Mouse (Mus musculus) lung, embryonic 14.5 days (tissue): ENCODE results near the gene Smc3. TPM values are rescaled to one million over a fixed set of nuclear protein-coding genes. Genes with fewer than 3 reads are reported as not detected.

ENCODE experiments used
- ATAC-seq: fragments of 200-750 bp; cut with Nextera tagmentation; 2 replicates; pipeline ENCODE4 v1.8.0; 2017; ENCODE audit warnings: mild to moderate bottlenecking, moderate TSS enrichment, moderate library complexity; ENCODE audit not compliant: insufficient read depth
- DNase-seq: peaks from one replicate; pipeline ENCODE4 v3.0.0-alpha.2; 2015
- H3K27ac ChIP-seq: fragments of 300-500 bp; sonication (generic); 2 replicates; pipeline ENCODE4 v1.5.1; 2014; ENCODE audit warnings: low read depth, mild to moderate bottlenecking, moderate library complexity
- H3K27me3 ChIP-seq: fragments of 300-500 bp; sonication (generic); 2 replicates; pipeline ENCODE4 v1.6.1; 2014; ENCODE audit warnings: low read length, control low read depth; ENCODE audit not compliant: insufficient read depth
- H3K36me3 ChIP-seq: fragments of 300-500 bp; sonication (generic); 2 replicates; pipeline ENCODE4 v1.6.1; 2014; ENCODE audit warnings: control low read depth; ENCODE audit not compliant: insufficient read depth
- H3K4me1 ChIP-seq: fragments of 300-500 bp; sonication (generic); 2 replicates; pipeline ENCODE4 v1.6.1; 2014; ENCODE audit warnings: antibody characterized with exemption, control low read depth; ENCODE audit not compliant: insufficient read depth
- H3K4me2 ChIP-seq: fragments of 300-500 bp; sonication (generic); 2 replicates; pipeline ENCODE4 v1.6.1; 2014; ENCODE audit warnings: mild to moderate bottlenecking
- H3K4me3 ChIP-seq: fragments of 300-500 bp; sonication (generic); 2 replicates; pipeline ENCODE4 v1.5.1; 2014; ENCODE audit warnings: low read depth, low read length
- H3K9ac ChIP-seq: fragments of 300-500 bp; sonication (generic); 2 replicates; pipeline ENCODE4 v1.6.1; 2014
- H3K9me3 ChIP-seq: fragments of 300-500 bp; sonication (generic); 2 replicates; pipeline ENCODE4 v1.6.1; 2016; ENCODE audit warnings: low read depth, low read length, control low read depth
- CTCF ChIP-seq: IDR thresholded peaks from 2 replicates; pipeline ENCODE4 v1.5.1; 2016; ENCODE audit warnings: antibody characterized with exemption, low read depth
- WGBS: fragments of 180-500 bp; shearing (Covaris S2); extraction: QIAGEN DNeasy Blood & Tissue Kit; methylation state at CpG from one replicate; pipeline ENCODE4 v1.1.7; 2014; 5-methylcytosine and 5-hydroxymethylcytosine counted together
- polyA plus RNA-seq: library from polyadenylated mRNA; unstranded; fragments of >200 nt; fragmentation: Nextera tagmentation; extraction: Ambion mirVana; gene quantifications from 2 replicates; pipeline ENCODE4 v1.2.1, GENCODE M21; 2014

The Smc3 gene
- 75.0 and 76.1 TPM in 2 replicates for polyA plus RNA-seq

- Histone ChIP-seq H3K36me3 (peaks cover 15% of the 10 kb centered on the region), H3K27me3 (no peaks in the 10 kb centered on the region), H3K9ac (peak within 1 kb of the TSS; percentile 97), H3K4me1 (peaks cover 10% of the 10 kb centered on the region), H3K4me3 (peak within 1 kb of the TSS; percentile 99), H3K27ac (peak within 1 kb of the TSS; percentile 94), H3K4me2 (peak within 1 kb of the TSS; percentile 92), H3K9me3 (no peaks in the 10 kb centered on the region)
- DNase-seq (peak; percentile 100), ATAC-seq (peak; percentile 97)
- under 1% methylated on average over 70 of the region's 70 CpGs for WGBS
- TF ChIP-seq CTCF, result peak; percentile 81
Measured at GRCm38 (mm10) chr19:53599757-53600539, at the start of gene Smc3. TSS of gene Smc3 (plus strand) at chr19:53600398.

DNA sequence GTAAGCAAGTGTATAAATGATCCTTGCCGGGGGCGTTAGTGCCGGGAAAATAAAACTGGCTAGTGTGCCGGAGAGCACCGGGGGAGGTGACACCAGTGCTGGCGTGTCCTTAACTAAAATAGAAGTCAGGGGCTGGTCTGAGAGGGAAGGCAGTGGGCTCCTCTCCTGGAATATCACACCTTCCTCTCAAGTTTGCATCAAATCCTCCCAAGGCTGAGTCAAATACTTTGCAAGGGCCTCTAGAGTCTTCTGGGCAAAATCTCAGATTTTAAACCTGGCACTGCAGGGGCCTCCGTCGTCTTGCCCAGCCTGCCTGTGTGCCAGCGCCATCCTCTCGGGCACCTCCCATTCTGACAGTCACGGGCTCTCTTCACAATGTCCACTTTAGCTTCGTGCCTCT, 49.2 kb upstream of the Smc3 start:
- ATAC-seq (no peak), DNase-seq (no peak)
- Histone ChIP-seq H3K4me2 (no peak overlapping the region), H3K9ac (no peak overlapping the region), H3K36me3 (no peaks in the 10 kb centered on the region), H3K4me3 (no peak overlapping the region), H3K27me3 (0 out of 2 replicates have a peak, but pooled peaks cover 4% of the 10 kb centered on the region), H3K4me1 (no peaks in the 10 kb centered on the region), H3K27ac (no peak overlapping the region), H3K9me3 (no peaks in the 10 kb centered on the region)
- TF ChIP-seq CTCF, result no peak
- 59% methylated on average over 12 of the region's 12 CpGs for WGBS

DNA sequence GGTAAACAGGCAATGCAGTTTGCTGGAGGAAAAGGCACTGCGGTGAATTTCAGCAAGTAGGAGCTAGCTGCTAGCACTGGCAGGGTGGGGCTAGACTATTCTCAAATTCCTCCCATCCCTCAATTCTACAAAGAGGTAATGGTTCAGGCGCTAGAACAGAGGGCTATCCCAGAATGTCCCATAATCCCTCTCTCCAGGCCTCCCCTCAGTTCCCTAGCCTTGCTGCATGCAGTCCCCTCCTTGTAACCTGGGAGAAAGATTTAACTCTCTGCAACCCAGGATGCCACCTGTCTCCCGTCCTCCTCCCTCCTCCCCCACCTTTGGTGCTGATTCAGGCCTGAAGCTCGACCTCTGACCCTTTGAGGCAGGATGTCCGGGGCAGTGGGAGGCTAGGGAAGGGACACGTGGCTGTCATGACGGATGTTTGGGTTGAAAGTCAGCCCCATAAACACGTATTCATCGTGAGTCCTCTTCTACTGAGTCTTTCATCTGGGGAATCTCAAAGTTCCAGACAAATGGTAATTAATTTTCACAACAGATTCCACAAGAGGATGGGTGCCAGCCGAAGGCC, 47.9 kb upstream of the Smc3 start:
- H3K27ac ChIP-seq, result no peak overlapping the region
- H3K9me3 ChIP-seq, result no peaks in the 10 kb centered on the region
- H3K27me3 ChIP-seq, result 0 out of 2 replicates have a peak, but pooled peaks cover 4% of the 10 kb centered on the region
- no peak for TF ChIP-seq CTCF
- WGBS, result 25% methylated on average over 10 of the region's 10 CpGs
- no peaks in the 10 kb centered on the region for H3K36me3 ChIP-seq
- H3K4me3 ChIP-seq, result no peak overlapping the region
- H3K9ac ChIP-seq, result no peak overlapping the region
- no peak for ATAC-seq
- H3K4me2 ChIP-seq, result no peak overlapping the region
- no peak for DNase-seq
- H3K4me1 ChIP-seq, result no peaks in the 10 kb centered on the region

- Histone ChIP-seq H3K27ac (no peak overlapping the region), H3K4me3 (no peak overlapping the region), H3K4me2 (no peak overlapping the region), H3K4me1 (no peaks in the 10 kb centered on the region), H3K9me3 (no peaks in the 10 kb centered on the region), H3K9ac (no peak overlapping the region), H3K27me3 (0 out of 2 replicates have a peak, but pooled peaks cover 4% of the 10 kb centered on the region), H3K36me3 (no peaks in the 10 kb centered on the region)
- ATAC-seq, result no peak
- DNase-seq, result peak; percentile 51
- TF ChIP-seq CTCF, result no peak
- WGBS, result 42% methylated on average over 6 of the region's 6 CpGs
Measured at GRCm38 (mm10) chr19:53552795-53553194, 47.4 kb upstream of the Smc3 start.

- ATAC-seq (no peak), DNase-seq (no peak)
- no peak for TF ChIP-seq CTCF
- no peaks in the 10 kb centered on the region for H3K36me3 ChIP-seq
- H3K27me3 ChIP-seq, result no peaks in the 10 kb centered on the region
- 77% methylated on average over 11 of the region's 11 CpGs for WGBS
- H3K4me2 ChIP-seq, result no peak overlapping the region
- no peaks in the 10 kb centered on the region for H3K9me3 ChIP-seq
- H3K4me3 ChIP-seq, result no peak overlapping the region
- no peak overlapping the region for H3K27ac ChIP-seq
- H3K4me1 ChIP-seq, result no peaks in the 10 kb centered on the region
- H3K9ac ChIP-seq, result no peak overlapping the region
Measured at GRCm38 (mm10) chr19:53554402-53554801, 45.8 kb upstream of the Smc3 start.

DNA sequence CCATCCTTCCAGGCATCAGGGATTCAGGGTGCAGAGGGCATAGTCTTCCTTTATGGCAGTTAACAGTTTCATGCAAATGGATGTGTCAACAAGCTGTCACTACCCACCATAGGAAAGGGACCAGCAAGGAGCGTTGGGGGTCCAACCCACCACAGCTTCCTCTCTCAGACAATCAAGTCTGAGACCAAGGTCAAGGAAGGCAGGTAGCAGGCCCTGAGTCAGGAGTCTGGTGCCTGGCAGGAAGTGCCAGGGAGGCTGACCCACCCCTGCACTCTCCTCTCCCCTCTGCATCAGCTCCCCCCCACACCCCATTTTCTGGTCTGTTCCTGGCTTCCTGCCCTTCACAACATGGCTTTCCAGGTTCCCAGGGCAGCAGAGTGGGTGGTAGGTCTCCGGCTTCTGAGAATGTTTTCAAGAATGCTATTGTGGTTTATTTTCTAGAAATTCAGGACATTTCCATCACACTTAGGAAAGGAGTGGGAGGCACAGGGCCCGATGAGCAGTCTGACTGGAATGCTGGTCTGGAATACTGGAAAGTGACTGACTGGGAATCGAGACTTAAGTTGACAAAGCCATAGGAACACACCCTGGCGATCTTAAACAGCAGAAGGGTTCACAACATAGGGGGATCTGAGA, 45.1 kb upstream of the Smc3 start:
- Histone ChIP-seq H3K4me3 (no peak overlapping the region), H3K9ac (no peak overlapping the region), H3K27ac (no peak overlapping the region), H3K9me3 (no peaks in the 10 kb centered on the region), H3K4me2 (no peak overlapping the region), H3K36me3 (no peaks in the 10 kb centered on the region), H3K27me3 (no peaks in the 10 kb centered on the region), H3K4me1 (no peaks in the 10 kb centered on the region)
- no peak for ATAC-seq
- no peak for DNase-seq
- WGBS, result 65% methylated on average over 5 of the region's 5 CpGs
- no peak for TF ChIP-seq CTCF

GRCm38 (mm10) chr19:53556841-53557240, 43.4 kb upstream of the Smc3 start:
- Histone ChIP-seq H3K27ac (no peak overlapping the region), H3K4me3 (no peak overlapping the region; the same call in 1 of the 2 replicates), H3K4me1 (no peaks in the 10 kb centered on the region), H3K9ac (no peak overlapping the region), H3K27me3 (no peaks in the 10 kb centered on the region), H3K9me3 (no peaks in the 10 kb centered on the region), H3K36me3 (no peaks in the 10 kb centered on the region), H3K4me2 (peak overlapping the region; percentile 50)
- DNase-seq, result no peak
- WGBS, result 23% methylated on average over 6 of the region's 6 CpGs
- TF ChIP-seq CTCF, result peak; percentile 23; the same call in 1 of the 2 replicates
- no peak for ATAC-seq
